Mouse (Mus musculus): Measurements from ENCODE around the gene Rgs3. TPM values are rescaled to one million over a fixed set of nuclear protein-coding genes. Genes with fewer than 3 reads are reported as not detected.

Gene Rgs3
- polyA plus RNA-seq, 1 experiment from 2014 or later: 37.0 TPM

DNA sequence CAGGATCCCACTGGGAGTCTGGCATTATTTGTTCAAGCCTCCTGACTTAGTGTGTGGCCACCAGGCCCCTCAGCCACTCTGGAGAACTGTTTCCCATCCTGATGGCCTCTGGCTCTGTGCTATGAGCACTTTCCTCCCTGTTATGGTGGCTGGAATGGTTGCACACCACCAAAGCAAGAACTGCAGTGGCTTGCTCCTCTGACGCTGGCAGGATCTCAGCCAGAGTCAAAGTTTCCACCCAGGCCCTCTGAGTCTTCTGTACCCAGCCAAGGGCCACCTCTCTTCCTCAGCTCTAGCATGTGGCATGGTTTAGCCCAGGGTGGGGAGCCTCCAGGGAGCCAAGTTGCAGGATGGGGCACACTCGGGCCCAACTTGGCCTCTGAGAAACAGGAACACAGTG lies 115.7 kb downstream of the Rgs3 start:
- Histone ChIP-seq H3K4me2 (peak overlapping the region; percentile 69), H3K27me3 (ENCODE audit: insufficient read depth, low read length) (no peaks in the 10 kb centered on the region), H3K4me1 (ENCODE audit: insufficient read depth) (peaks cover 15% of the 10 kb centered on the region), H3K4me3 (ENCODE audit: low read depth, low read length) (peak overlapping the region; percentile 52), H3K9me3 (ENCODE audit: low read depth, low read length) (no peaks in the 10 kb centered on the region), H3K36me3 (ENCODE audit: insufficient read depth) (peaks cover 12% of the 10 kb centered on the region; the same call in 1 of the 2 replicates), H3K9ac (0 out of 2 replicates have a peak overlapping the region, but pooled peaks have one; percentile 62), H3K27ac (ENCODE audit: low read depth) (no peak overlapping the region)
- WGBS: 76% methylated on average over 2 of the region's 2 CpGs
- DNase-seq (no peak), ATAC-seq (ENCODE audit: insufficient read depth) (no peak)
- TF ChIP-seq CTCF (IDR thresholded peaks at IDR 0.05; ENCODE audit: low read depth): no peak

DNA sequence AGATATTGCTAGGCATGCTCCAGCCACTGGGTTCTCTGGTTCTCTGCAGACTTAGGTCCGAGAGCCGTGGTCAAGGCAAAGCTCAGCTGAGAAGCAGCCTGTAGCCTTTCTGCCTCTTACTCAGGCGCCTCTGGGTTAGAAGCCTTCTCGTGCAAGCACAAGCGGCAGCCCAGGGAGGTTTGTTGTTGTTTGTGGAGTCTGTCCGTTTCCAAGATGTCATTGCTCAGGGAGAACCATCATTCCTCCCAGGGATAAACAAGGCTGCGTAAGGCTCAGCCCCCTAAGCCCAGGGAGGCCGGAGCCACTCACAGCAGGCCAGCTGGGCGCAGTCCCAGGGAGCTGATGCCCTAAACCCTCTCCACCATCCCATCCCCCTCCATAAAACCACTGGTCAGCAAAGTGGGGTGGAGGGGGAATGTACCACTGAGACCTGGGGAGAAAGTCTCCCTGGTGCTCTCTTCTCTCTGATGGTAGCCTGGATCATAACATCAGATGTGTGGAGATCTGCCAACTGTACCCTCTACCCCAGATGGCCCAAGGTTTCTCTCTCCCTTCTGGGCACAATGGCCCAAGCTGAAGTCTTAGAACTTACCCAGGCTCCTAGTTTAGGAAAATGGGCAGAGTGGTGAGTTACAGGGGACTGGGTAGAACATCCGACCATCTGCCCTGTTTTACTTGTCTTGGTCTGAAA lies 117.5 kb downstream of the Rgs3 start:
- peaks cover 15% of the 10 kb centered on the region for H3K4me1 ChIP-seq (ENCODE audit: insufficient read depth)
- DNase-seq (peak; percentile 59), ATAC-seq (ENCODE audit: insufficient read depth) (peak; percentile 45; the same call in 1 of the 2 replicates)
- no peak for TF ChIP-seq CTCF (IDR thresholded peaks at IDR 0.05; ENCODE audit: low read depth)
- H3K9ac ChIP-seq: no peak overlapping the region; the same call in 1 of the 2 replicates
- peak overlapping the region; percentile 29 for H3K4me2 ChIP-seq
- no peaks in the 10 kb centered on the region for H3K27me3 ChIP-seq (ENCODE audit: insufficient read depth, low read length)
- H3K36me3 ChIP-seq (ENCODE audit: insufficient read depth): peaks cover 24% of the 10 kb centered on the region; the same call in 1 of the 2 replicates
- H3K27ac ChIP-seq (ENCODE audit: low read depth): no peak overlapping the region
- WGBS: 45% methylated on average over 10 of the region's 10 CpGs
- H3K9me3 ChIP-seq (ENCODE audit: low read depth, low read length): no peaks in the 10 kb centered on the region
- no peak overlapping the region for H3K4me3 ChIP-seq (ENCODE audit: low read depth, low read length)

DNA sequence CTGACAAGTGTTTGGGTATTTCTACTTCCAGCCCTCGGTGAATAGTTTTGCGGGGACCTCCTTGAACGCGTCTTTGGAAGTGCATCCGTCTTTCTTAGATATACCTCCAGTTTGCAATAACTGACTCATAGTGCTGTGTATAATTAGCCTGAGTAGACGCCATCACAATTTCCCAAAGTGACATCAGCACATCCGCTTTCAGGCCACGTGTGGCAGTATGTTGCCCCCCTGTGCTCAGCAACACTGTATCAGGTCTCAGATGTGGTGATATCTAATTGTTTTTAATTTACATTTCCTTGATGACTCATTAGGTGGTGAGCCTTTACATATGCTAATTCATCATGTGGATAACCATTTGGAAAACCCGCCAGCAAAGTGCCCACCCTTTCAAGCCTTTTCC lies 119.5 kb downstream of the Rgs3 start:
- H3K36me3 ChIP-seq (ENCODE audit: insufficient read depth): peaks cover 26% of the 10 kb centered on the region
- H3K9me3 ChIP-seq (ENCODE audit: low read depth, low read length): no peaks in the 10 kb centered on the region
- 82% methylated on average over 9 of the region's 9 CpGs for WGBS
- H3K9ac ChIP-seq: no peak overlapping the region
- H3K4me2 ChIP-seq: no peak overlapping the region
- H3K4me3 ChIP-seq (ENCODE audit: low read depth, low read length): no peak overlapping the region
- ATAC-seq (ENCODE audit: insufficient read depth) (no peak), DNase-seq (no peak)
- H3K27ac ChIP-seq (ENCODE audit: low read depth): no peak overlapping the region
- no peaks in the 10 kb centered on the region for H3K27me3 ChIP-seq (ENCODE audit: insufficient read depth, low read length)
- TF ChIP-seq CTCF (IDR thresholded peaks at IDR 0.05; ENCODE audit: low read depth): no peak
- H3K4me1 ChIP-seq (ENCODE audit: insufficient read depth): peaks cover 12% of the 10 kb centered on the region

DNA sequence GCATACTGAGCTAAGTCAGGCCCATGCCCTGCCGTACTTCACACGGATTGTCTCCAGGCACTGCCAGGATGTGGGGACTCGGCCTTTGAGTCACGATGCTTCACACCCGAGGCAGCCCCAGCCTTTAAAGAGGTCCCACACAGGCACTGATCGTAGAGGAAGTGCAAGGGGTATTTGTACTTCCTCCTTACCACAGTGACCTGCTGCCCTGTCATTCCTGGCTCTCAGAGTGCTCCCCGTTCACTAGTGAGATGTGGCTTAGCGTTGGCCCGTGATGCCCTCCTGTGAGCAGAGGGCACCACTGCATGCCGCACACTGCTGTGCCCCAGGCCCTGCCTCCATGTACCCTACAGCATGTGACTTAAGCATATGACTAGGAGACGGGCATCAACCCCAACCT lies 121.8 kb downstream of the Rgs3 start:
- no peak for DNase-seq

GRCm38 (mm10) chr4:62682371-62682770 lies 122.7 kb downstream of the Rgs3 start:
- no peak overlapping the region for H3K27ac ChIP-seq (ENCODE audit: low read depth)
- no peaks in the 10 kb centered on the region for H3K9me3 ChIP-seq (ENCODE audit: low read depth, low read length)
- DNase-seq (no peak), ATAC-seq (ENCODE audit: insufficient read depth) (no peak)
- peaks cover 3% of the 10 kb centered on the region; the same call in 1 of the 2 replicates for H3K4me1 ChIP-seq (ENCODE audit: insufficient read depth)
- H3K4me2 ChIP-seq: no peak overlapping the region
- H3K9ac ChIP-seq: no peak overlapping the region
- H3K4me3 ChIP-seq (ENCODE audit: low read depth, low read length): no peak overlapping the region
- no peak for TF ChIP-seq CTCF (IDR thresholded peaks at IDR 0.05; ENCODE audit: low read depth)
- H3K36me3 ChIP-seq (ENCODE audit: insufficient read depth): peaks cover 23% of the 10 kb centered on the region
- no peaks in the 10 kb centered on the region for H3K27me3 ChIP-seq (ENCODE audit: insufficient read depth, low read length)
- WGBS: 53% methylated on average over 8 of the region's 8 CpGs

More for the DNA sequence above, 121.8 kb downstream of the Rgs3 start:
- H3K4me2 ChIP-seq: no peak overlapping the region
- no peak for ATAC-seq (ENCODE audit: insufficient read depth)
- 72% methylated on average over 11 of the region's 11 CpGs for WGBS
- H3K4me3 ChIP-seq (ENCODE audit: low read depth, low read length): no peak overlapping the region
- H3K9ac ChIP-seq: no peak overlapping the region
- peaks cover 1% of the 10 kb centered on the region; the same call in 1 of the 2 replicates for H3K4me1 ChIP-seq (ENCODE audit: insufficient read depth)
- no peaks in the 10 kb centered on the region for H3K27me3 ChIP-seq (ENCODE audit: insufficient read depth, low read length)
- no peak overlapping the region for H3K27ac ChIP-seq (ENCODE audit: low read depth)
- TF ChIP-seq CTCF (IDR thresholded peaks at IDR 0.05; ENCODE audit: low read depth): no peak
- H3K9me3 ChIP-seq (ENCODE audit: low read depth, low read length): no peaks in the 10 kb centered on the region
- H3K36me3 ChIP-seq (ENCODE audit: insufficient read depth): peaks cover 23% of the 10 kb centered on the region

DNA sequence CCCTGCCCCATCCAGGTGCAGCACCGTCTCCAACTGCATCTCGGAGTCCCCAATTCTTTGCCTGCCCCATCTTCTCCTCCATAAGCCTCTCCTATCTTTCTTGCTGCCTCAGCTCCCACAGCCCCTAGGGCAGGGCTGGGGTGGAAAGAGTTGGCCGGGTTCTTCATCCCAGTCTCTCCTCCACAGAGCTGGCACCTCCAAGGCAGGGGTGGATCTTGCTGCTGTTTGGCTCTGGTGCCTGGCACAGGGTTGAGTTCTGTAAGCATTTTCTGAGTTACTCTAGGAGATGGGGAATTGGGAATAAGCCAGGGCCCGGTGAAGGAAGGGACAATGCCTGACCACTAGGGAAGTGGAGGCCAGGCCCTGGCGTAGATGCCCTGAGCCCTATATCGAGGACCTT lies 123.5 kb downstream of the Rgs3 start:
- TF ChIP-seq CTCF (IDR thresholded peaks at IDR 0.05; ENCODE audit: low read depth): no peak
- H3K27ac ChIP-seq (ENCODE audit: low read depth): no peak overlapping the region
- H3K9ac ChIP-seq: no peak overlapping the region
- WGBS: 78% methylated on average over 6 of the region's 6 CpGs
- DNase-seq: no peak
- H3K36me3 ChIP-seq (ENCODE audit: insufficient read depth): peaks cover 23% of the 10 kb centered on the region
- H3K4me1 ChIP-seq (ENCODE audit: insufficient read depth): 0 out of 2 replicates have a peak, but pooled peaks cover 3% of the 10 kb centered on the region
- H3K27me3 ChIP-seq (ENCODE audit: insufficient read depth, low read length): no peaks in the 10 kb centered on the region
- no peak for ATAC-seq (ENCODE audit: insufficient read depth)
- no peak overlapping the region for H3K4me3 ChIP-seq (ENCODE audit: low read depth, low read length)
- H3K4me2 ChIP-seq: no peak overlapping the region
- no peaks in the 10 kb centered on the region for H3K9me3 ChIP-seq (ENCODE audit: low read depth, low read length)

- no peaks in the 10 kb centered on the region for H3K27me3 ChIP-seq (ENCODE audit: insufficient read depth, low read length)
- WGBS: 70% methylated on average over 3 of the region's 3 CpGs
- H3K4me1 ChIP-seq (ENCODE audit: insufficient read depth): 0 out of 2 replicates have a peak, but pooled peaks cover 3% of the 10 kb centered on the region
- ATAC-seq (ENCODE audit: insufficient read depth) (peak; percentile 16; the same call in 1 of the 2 replicates), DNase-seq (peak; percentile 65)
- no peak overlapping the region for H3K4me2 ChIP-seq
- no peaks in the 10 kb centered on the region for H3K9me3 ChIP-seq (ENCODE audit: low read depth, low read length)
- no peak overlapping the region for H3K4me3 ChIP-seq (ENCODE audit: low read depth, low read length)
- no peak overlapping the region for H3K9ac ChIP-seq
- TF ChIP-seq CTCF (IDR thresholded peaks at IDR 0.05; ENCODE audit: low read depth): no peak
- peaks cover 22% of the 10 kb centered on the region for H3K36me3 ChIP-seq (ENCODE audit: insufficient read depth)
- H3K27ac ChIP-seq (ENCODE audit: low read depth): no peak overlapping the region
Measured at GRCm38 (mm10) chr4:62684351-62684750, 124.7 kb downstream of the Rgs3 start.

Measured in lung, embryonic 14.5 days (tissue).